Mouse (Mus musculus) kidney, adult 11 months (tissue): ENCODE results near the gene Arid5b.

Experiments used
- DNase-seq: peaks from one replicate; pipeline ENCODE4 v3.0.0; 2022

The Arid5b gene

GRCm38 (mm10) chr10:68078708-68079107, 199.8 kb downstream of the Arid5b start:
- DNase-seq: no peak

- DNase-seq: no peak
These were observed 203.4 kb downstream of the Arid5b start for GRCm38 (mm10) chr10:68075181-68075580.

- DNase-seq: no peak
These were observed 204.2 kb downstream of the Arid5b start for GRCm38 (mm10) chr10:68074291-68074690.

GRCm38 (mm10) chr10:68072626-68073025, 205.9 kb downstream of the Arid5b start:
- no peak for DNase-seq

GRCm38 (mm10) chr10:68071041-68071440, 207.5 kb downstream of the Arid5b start:
- DNase-seq: no peak

GRCm38 (mm10) chr10:68068426-68068825, 210.1 kb downstream of the Arid5b start:
- DNase-seq: no peak

- DNase-seq: no peak
These were observed 210.6 kb downstream of the Arid5b start for GRCm38 (mm10) chr10:68067961-68068360.

- no peak for DNase-seq
These were observed 212.4 kb downstream of the Arid5b start for GRCm38 (mm10) chr10:68066173-68066572.

- DNase-seq: no peak
These were observed 214.0 kb downstream of the Arid5b start for GRCm38 (mm10) chr10:68064571-68064970.

- DNase-seq: no peak
These were observed 214.6 kb downstream of the Arid5b start for GRCm38 (mm10) chr10:68063806-68064545.

GRCm38 (mm10) chr10:68061249-68061615, 217.3 kb downstream of the Arid5b start:
- no peak for DNase-seq

GRCm38 (mm10) chr10:68060590-68061248, 217.8 kb downstream of the Arid5b start:
- no peak for DNase-seq

- DNase-seq: no peak
These were observed 220.2 kb downstream of the Arid5b start for GRCm38 (mm10) chr10:68058378-68058777.

GRCm38 (mm10) chr10:68057841-68058240, 220.7 kb downstream of the Arid5b start:
- DNase-seq: no peak

GRCm38 (mm10) chr10:68054706-68055105, 223.8 kb downstream of the Arid5b start:
- DNase-seq: no peak

- DNase-seq: no peak
These were observed 224.4 kb downstream of the Arid5b start for GRCm38 (mm10) chr10:68054131-68054530.

- no peak for DNase-seq
These were observed 226.2 kb downstream of the Arid5b start for GRCm38 (mm10) chr10:68052307-68052706.

GRCm38 (mm10) chr10:68051316-68051933, 227.1 kb downstream of the Arid5b start:
- no peak for DNase-seq

- no peak for DNase-seq
These were observed 227.7 kb downstream of the Arid5b start for GRCm38 (mm10) chr10:68050882-68051281.

GRCm38 (mm10) chr10:68048641-68049305, 229.8 kb downstream of the Arid5b start:
- DNase-seq: no peak

- DNase-seq: no peak
These were observed 233.7 kb downstream of the Arid5b start for GRCm38 (mm10) chr10:68044864-68045263.

- no peak for DNase-seq
These were observed 234.6 kb downstream of the Arid5b start for GRCm38 (mm10) chr10:68043973-68044372.
